Mouse (Mus musculus): ENCODE measurements around the gene Fermt3.

Gene Fermt3

DNA sequence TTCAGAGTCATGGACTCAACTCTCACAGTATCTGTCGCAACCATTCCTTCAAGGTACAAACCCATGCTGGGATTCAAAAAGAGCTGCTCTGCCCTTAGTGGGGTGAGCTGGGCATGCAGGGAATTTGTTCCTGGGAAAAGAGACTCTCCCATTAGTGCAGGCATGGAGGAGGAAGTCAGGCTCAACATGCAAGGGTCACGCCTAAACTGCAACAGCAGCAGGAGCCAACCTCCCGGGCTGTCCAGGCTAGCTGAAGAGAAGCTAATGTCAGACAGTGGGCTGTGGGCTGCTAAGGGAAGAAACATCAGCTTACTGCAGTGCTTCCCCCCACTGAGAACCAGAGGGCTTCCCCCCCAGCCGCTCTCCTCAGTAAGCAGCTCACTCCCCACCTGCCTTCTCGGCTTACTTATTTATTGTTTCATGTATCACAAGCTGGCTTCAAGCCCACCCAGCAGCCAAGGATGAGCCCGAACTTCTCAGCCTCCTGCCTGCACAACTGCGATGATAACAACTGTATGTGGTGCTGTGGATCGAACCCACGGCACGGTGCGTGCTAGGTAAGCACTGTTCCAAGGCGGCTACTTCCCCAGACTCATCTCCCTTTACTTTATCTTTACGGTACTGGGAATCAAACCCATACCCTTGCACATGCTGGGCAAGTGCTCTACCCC lies 46.9 kb downstream of the Fermt3 start:
- DNase-seq (ENCODE audit: low spot score) = no peak

GRCm38 (mm10) chr19:6971644-6972043 lies 47.6 kb downstream of the Fermt3 start:
- DNase-seq (ENCODE audit: low spot score) = no peak

GRCm38 (mm10) chr19:6970460-6971085 lies 48.7 kb downstream of the Fermt3 start:
- DNase-seq (ENCODE audit: low spot score) = no peak

DNA sequence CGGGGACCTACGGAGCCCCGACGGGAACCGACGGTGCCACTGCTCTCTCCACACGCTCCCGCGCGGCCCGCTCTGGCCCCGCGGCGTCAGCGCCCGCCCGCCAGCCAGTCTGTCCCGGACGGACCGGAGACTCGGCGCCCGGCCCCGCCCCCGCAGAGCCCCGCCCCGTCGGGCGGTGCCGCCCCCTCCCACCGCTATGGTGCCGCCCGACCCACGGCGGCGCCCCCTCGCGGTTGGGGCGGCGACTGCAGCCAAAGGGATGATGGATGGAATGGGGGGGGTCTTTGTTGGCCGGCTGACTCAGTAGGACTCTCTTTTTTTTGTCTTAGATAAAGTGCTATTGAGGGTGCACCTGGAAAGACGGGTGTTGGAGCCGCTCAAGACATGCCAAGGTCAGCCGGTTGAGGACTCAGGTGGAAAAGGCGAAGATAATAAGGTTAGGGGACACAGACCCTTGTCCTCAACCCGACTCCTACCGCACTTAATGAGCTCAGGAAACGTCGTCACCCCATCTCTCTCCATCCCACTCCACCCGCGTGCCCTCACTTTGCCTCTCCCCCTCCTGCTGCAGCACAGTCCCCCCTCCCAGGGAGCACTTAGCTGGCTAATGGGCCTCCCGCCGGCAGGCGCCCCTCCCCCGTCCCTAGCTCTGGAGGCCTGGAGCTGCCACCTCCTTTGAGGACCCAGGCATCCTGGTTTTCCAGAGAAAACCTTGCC lies 49.4 kb downstream of the Fermt3 start:
- no peak for DNase-seq (ENCODE audit: low spot score)

GRCm38 (mm10) chr19:6969291-6969664 lies 50.0 kb downstream of the Fermt3 start:
- no peak for DNase-seq (ENCODE audit: low spot score)

GRCm38 (mm10) chr19:6968491-6969271 lies 50.6 kb downstream of the Fermt3 start:
- no peak for DNase-seq (ENCODE audit: low spot score)

GRCm38 (mm10) chr19:6956461-6956860 lies 62.8 kb downstream of the Fermt3 start:
- no peak for DNase-seq (ENCODE audit: low spot score)

DNA sequence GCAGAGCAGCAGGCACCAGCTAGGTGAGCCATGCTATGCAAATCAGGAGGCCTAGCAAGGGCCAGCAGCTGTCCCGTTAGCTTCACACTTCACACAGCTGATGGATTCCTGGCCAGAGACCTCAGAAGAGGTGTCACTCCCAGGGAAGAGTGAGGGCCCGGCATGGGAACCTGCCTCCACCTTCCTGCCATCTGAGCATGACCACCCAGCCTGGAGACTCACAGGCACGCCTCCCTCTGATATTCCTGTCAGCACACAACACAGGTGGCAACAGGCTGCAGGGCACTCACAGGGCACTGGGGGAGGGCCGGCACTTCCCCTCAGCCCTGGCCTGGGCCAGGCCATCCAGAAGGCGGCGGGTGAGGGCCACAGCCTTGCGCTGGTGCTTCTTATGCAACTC lies 63.8 kb downstream of the Fermt3 start:
- no peak for DNase-seq (ENCODE audit: low spot score)

DNA sequence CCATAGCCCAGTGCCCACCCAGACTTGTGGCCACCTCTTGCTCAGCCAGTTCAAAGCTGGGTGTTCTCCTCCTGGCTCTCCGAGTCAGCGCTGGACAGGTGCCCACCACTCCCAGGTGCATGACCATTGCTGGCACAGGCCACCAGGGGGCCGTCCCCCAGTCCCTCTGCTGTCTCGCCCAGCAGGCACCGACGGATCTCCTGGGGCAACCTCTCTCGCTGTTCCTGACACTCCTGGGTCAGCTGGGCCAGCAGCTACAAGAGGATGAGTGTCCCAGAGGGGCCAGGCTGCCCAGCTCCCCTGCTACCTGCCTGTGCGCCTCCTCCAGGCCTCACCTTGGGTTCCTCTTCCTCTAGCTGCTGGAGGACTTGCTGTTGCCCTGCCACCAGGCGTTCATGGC lies 65.2 kb downstream of the Fermt3 start:
- DNase-seq (ENCODE audit: low spot score) = no peak

- no peak for DNase-seq (ENCODE audit: low spot score)
These were observed 66.6 kb downstream of the Fermt3 start for GRCm38 (mm10) chr19:6952712-6953037.

DNA sequence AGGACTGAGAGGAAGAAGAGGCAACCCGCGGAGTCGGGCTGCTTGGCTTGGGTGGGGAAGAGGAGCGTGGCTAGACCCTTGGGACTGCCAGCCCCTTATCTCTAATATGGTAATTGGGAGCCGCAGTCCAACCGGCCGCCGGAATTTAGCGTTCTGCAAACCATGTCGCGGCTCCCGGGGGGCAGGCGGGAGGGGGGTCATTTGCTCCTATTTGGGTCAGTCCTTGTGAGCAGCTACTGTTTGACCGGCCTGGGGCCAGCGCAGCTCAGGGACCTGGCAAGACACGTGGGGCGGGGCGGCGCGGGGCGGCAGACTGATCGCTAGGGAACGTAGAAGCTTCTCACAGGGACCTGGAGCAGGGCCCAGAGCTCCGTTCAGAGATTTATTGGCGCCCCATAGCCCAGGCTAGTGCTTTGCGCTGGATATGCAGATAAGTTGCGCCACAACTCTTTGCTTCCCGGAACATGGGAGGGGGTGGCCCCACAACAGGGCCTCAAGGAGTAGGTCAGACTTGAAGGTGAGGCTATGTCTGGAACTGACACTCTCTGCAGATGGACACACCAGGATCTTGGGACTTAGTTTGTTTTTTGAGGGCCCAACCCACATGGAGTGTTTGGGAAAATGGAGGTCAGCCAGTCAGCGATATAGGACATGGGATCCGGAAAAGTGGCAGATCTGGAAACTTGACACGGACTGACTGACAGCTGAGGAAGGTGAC lies 67.1 kb downstream of the Fermt3 start:
- DNase-seq (ENCODE audit: low spot score) = peak; percentile 60

DNA sequence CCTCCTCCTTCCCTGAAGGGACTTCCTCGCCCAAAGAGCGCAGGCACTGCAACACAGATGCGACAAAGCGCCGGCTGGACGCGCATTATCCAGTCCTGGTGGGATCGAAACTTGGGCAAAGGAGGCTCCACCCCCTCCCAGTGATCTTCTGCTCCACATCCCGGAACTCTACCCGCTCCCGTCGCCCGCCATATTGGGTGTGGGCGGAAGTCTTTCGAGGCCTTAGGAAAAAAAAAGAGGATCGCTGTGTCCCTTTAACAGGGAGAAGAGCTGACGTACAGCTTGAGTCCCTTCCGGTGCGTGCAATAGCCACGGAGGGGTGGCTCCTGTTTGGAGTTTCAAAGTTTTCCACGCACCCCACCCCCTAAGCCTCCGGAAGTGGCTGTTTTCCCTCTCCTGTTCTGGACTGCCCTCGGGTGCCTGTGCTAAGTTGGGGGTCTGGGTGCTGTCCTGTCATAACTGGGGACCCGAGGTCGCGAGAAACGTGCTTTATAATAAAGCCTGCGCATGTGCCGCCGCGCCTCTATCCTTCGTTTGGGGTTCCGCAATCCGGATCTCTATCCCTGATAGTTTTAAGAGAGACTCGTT lies 67.8 kb downstream of the Fermt3 start:
- DNase-seq (ENCODE audit: low spot score) = peak; percentile 70

- peak; percentile 52 for DNase-seq (ENCODE audit: low spot score)
These were observed 68.6 kb downstream of the Fermt3 start for GRCm38 (mm10) chr19:6950613-6951153.

- DNase-seq (ENCODE audit: low spot score) = no peak
These were observed 69.3 kb downstream of the Fermt3 start for GRCm38 (mm10) chr19:6949951-6950350.

GRCm38 (mm10) chr19:6949532-6949931 lies 69.7 kb downstream of the Fermt3 start:
- DNase-seq (ENCODE audit: low spot score) = no peak
